Mouse (Mus musculus) MEL-GATA-1-ER (cell line): ENCODE data around the gene Atxn1.

ENCODE experiments used
- DNase-seq: peaks from one replicate; pipeline ENCODE4 v3.0.0-alpha.2; 2012; ENCODE audit warnings: low read depth; ENCODE audit errors: extremely low read depth

The Atxn1 gene

DNA sequence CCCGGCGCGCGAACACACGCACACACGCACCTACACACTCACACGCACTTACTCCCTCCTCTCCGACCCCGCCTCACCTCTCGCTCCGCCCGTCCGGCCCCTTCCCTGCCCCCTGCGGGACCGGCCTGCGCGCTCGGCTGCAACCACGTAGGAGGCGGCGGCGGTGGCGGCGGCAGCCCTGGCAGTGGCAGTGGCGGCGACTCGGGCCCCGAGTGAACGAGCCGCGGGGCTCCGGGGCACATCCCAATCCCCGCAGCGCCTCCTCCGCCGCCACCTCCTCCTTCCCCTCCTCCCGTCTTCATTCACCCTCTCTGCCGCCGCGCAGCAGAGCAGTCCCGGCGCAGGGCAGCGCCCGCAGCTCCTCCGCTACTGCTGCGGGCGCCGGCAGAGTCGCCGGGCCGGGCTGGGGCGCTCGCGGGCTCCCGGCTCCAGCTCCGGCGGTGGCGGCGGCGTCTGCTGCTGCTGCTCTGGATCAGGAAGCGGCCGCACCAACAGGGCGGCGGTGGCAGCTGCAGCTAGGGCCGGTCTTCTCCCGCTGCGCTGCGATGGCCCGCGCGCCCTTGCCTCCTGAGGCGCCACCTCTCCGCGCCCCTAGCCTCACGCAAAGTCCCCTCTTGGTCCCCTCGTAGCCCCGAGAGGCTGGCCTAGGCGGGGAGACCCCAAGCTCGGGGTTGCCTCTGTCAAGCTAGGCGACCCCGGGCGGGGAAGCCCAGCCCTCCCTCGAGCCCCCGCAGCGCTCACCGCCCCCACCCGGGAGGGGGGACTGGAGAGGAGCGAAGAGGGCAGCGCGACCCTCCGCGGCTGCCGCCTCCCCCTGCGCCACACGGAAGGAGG lies 1.1 kb downstream of the Atxn1 start:
- no peak for DNase-seq

GRCm38 (mm10) chr13:45962776-45963175 lies 2.0 kb downstream of the Atxn1 start:
- DNase-seq, result no peak

DNA sequence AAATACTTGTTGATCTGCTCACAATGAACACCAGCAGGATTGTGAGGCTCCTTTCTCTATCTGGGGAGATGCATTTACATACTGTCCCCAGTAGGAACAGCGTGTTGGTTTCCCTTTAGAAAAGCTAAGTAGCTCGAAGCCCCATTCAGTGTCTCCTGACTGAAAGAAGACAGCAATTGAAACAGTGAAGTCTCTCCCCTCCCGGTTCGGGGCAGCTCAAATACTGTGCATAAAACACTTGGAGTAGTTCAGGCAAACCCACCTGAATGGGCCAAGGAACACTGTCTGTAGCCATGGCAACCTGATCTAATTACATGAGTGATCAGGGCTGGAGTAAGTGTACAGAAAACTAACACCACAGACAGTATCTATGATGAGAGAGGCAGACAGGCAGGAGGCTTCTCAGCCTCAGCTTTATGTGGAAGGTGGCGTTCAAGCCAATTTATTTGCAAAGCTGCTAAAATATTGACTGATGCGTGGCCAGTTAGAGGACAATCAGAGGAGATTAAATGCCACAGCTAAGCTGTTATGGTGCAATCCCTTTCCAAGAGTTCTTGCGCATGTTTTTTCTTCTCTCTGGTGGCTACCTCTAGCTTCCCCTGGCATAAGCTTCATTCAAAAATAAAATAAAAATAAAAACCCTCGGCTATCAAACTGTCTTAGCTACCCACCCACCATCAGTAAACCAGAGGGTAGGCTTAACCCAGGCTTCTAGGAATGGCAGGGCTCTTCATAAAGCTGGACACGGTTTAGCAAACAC lies 2.8 kb downstream of the Atxn1 start:
- no peak for DNase-seq

- no peak for DNase-seq
Measured at GRCm38 (mm10) chr13:45960311-45960965, 4.4 kb downstream of the Atxn1 start.

DNA sequence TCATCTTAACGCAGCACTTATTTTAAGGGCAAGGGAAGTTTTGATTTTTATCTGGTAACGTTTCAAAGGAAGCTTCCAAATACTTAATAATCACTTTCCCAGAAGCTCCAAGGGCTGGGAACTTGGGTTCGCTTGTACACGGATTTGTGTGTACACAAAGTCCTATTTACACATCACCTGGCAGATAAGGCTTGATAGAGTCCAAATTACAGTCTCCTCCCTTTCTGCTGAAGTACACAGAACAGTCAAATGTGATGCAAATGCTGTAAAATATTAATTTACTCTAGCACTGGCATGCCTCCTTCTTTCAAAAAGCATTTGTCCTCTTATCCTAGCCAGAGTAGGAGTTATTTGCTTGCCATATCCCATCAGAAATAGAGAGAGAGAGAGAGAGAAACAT lies 6.5 kb downstream of the Atxn1 start:
- no peak for DNase-seq

DNA sequence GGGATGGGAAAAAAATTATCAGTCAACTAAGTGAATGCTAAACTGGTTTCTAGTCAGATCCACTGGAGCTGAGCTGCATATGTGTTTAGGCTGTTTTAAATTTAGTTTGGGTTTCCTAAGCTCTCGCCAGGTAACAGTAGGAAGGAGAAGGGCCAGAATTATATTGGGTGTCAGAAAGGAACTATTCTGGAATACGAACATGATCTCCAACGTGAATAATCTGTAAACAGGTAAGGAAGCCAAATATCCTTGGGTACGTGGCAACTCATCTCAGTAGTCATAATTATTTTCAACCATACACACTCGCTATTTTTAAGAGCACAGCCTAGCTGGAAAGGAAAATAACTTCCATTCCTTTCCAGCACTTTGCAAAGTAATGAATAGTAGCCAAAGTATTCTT lies 7.2 kb downstream of the Atxn1 start:
- DNase-seq, result no peak

DNA sequence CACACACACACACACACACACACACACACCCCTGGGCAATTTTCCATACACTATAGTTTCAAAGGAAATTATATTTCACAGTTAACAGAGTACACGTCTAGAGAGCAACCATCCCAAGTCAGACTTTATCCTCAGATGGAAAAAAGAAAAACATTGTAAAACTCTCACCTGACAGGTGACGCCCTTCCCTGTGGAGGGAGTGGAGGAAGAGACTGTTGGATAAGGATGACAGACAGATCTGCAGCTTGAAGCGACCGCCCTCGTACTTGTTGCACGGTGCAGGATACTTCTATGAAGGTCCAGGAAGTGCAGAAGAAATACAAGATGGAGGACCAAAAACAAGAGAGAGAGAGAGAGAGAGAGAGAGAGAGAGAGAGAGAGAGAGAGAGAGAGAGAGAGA lies 8.5 kb downstream of the Atxn1 start:
- no peak for DNase-seq

- no peak for DNase-seq
Measured at GRCm38 (mm10) chr13:45955370-45956055, 9.3 kb downstream of the Atxn1 start.

GRCm38 (mm10) chr13:45953098-45953497 lies 11.7 kb downstream of the Atxn1 start:
- no peak for DNase-seq

GRCm38 (mm10) chr13:45951071-45951645 lies 13.7 kb downstream of the Atxn1 start:
- no peak for DNase-seq

- no peak for DNase-seq
Measured at GRCm38 (mm10) chr13:45950355-45950861, 14.4 kb downstream of the Atxn1 start.

- DNase-seq, result no peak
Measured at GRCm38 (mm10) chr13:45946136-45946535, 18.7 kb downstream of the Atxn1 start.

- no peak for DNase-seq
Measured at GRCm38 (mm10) chr13:45942337-45942736, 22.5 kb downstream of the Atxn1 start.

- no peak for DNase-seq
Measured at GRCm38 (mm10) chr13:45940714-45941113, 24.1 kb downstream of the Atxn1 start.

DNA sequence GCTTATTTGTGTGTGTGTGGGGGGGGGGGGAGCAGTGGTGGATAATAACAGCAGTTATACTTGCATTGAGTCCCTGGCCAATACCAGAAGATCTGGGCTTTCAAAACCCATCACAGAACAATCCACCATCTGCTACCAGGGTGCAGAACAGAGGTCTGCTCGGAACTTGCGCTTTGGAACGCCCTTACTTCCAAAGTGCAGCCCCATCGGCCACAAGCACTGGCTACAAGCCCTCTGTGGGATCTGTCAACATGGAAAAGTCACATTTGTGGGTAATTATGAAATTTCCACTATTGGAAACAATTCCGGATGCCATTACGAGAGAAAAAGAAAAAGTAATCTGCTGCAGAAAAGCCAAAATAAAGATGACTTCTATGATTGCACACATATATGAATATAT lies 25.2 kb downstream of the Atxn1 start:
- no peak for DNase-seq

DNA sequence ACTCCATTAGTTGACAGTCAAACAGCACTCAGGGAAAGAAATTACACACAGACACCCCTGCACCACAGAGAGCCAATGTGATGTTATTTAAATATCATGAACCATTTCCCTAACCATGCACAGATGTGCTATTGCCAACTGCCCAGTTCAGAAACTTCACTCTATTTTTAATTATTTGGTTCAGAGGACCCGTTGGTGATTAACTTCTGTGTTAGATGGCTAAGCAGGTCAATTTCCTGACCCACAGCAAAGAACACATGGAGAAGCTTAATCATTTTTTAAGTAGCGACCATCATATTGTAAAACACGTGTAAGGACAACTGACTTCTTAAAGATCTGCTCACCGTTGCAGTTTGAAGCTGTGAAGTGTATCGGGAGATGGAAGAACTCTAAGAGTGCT lies 26.7 kb downstream of the Atxn1 start:
- DNase-seq, result no peak

- DNase-seq, result no peak
Measured at GRCm38 (mm10) chr13:45936765-45937164, 28.0 kb downstream of the Atxn1 start.

- no peak for DNase-seq
Measured at GRCm38 (mm10) chr13:45935798-45936197, 29.0 kb downstream of the Atxn1 start.

DNA sequence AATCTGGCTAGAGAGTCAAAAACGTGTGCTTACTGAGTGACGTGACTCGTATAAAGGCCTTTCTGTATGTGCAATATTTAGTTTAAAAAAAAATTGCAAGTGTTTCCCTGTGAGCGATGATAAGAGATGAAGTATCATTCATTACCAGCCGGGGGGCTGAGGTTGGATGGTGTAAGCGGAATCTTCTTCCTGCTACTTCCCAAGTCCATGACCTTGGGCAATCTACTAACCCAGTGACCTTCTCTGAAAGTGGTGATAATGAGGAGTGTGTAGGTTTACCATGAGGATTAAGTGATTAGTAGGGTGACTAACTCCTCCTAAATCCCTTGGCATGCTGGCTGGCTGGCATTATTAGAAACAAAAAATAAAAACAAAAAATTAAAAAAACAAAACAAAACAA lies 30.0 kb downstream of the Atxn1 start:
- DNase-seq, result no peak

GRCm38 (mm10) chr13:45934085-45934484 lies 30.7 kb downstream of the Atxn1 start:
- no peak for DNase-seq

DNA sequence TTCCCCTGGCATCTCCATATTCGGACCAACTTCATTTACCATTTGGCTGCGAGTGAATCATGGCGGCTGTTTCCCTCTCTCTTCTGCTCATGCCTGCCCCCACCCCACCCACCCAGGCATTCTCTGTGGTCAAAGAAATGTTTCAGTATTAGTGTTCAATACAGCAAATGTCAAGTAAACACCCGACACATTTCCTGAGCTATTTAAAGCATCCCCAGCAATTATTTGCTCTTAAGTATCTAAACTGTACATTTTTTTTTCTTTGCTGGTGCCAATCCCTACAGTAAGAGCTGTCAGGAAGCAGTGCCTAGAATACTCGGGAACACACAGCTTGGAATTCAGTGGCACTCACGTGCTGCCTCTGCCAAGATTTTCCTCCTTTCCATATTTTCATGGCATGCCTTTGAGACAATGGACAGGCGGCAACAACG lies 32.3 kb downstream of the Atxn1 start:
- no peak for DNase-seq
